Mouse (Mus musculus) heart, embryonic 13.5 days (tissue): ENCODE results near the gene Ppp6c. TPM values are rescaled to one million over a fixed set of nuclear protein-coding genes. Genes with fewer than 3 reads are reported as not detected.
A peak's percentile ranks its signal among the peaks of the same experiment; 100 is the strongest.
"Not testable (repeated sequence)": the region's sequence is repeated elsewhere in the genome, so short reads cannot be mapped to it uniquely, and the experiment has no call there.

Experiments
- ATAC-seq: fragments of 200-750 bp; cut with Nextera tagmentation; 2 replicates; pipeline ENCODE4 v1.8.0; 2017; ENCODE audit warnings: moderate TSS enrichment; ENCODE audit not compliant: insufficient number of reproducible peaks, low FRiP score, low TSS enrichment; ENCODE audit errors: extremely low read depth
- H3K27ac ChIP-seq: fragments of 300-500 bp; sonication (generic); replicated peaks from 2 replicates; pipeline ENCODE4 v1.5.1; 2015; ENCODE audit warnings: moderate library complexity, mild to moderate bottlenecking, inconsistent platforms
- H3K27me3 ChIP-seq: fragments of 300-500 bp; sonication (generic); replicated peaks from 2 replicates; pipeline ENCODE4 v1.6.1; 2015; ENCODE audit warnings: mild to moderate bottlenecking, inconsistent platforms
- H3K36me3 ChIP-seq: fragments of 300-500 bp; sonication (generic); 2 replicates; pipeline ENCODE4 v1.6.1; 2015; ENCODE audit warnings: mild to moderate bottlenecking, inconsistent platforms
- H3K4me1 ChIP-seq: fragments of 300-500 bp; sonication (generic); 2 replicates; pipeline ENCODE4 v1.6.1; 2015; ENCODE audit warnings: inconsistent platforms
- H3K4me2 ChIP-seq: fragments of 300-500 bp; sonication (generic); 2 replicates; pipeline ENCODE4 v1.6.1; 2015; ENCODE audit warnings: inconsistent platforms, mild to moderate bottlenecking, moderate library complexity
- H3K4me3 ChIP-seq: fragments of 300-500 bp; sonication (generic); 2 replicates; pipeline ENCODE4 v1.5.1; 2015; ENCODE audit warnings: moderate library complexity, mild to moderate bottlenecking, inconsistent platforms
- H3K9ac ChIP-seq: fragments of 300-500 bp; sonication (generic); 2 replicates; pipeline ENCODE4 v1.6.1; 2015; ENCODE audit warnings: inconsistent platforms, mild to moderate bottlenecking, moderate library complexity
- H3K9me3 ChIP-seq: fragments of 300-500 bp; sonication (generic); 2 replicates; pipeline ENCODE4 v1.6.1; 2016; ENCODE audit warnings: inconsistent platforms
- WGBS: fragments of 180-500 bp; shearing (Covaris S2); methylation state at CpG from one replicate; pipeline ENCODE4 v1.1.7; 2015; ENCODE audit warnings: mixed read lengths; 5-methylcytosine and 5-hydroxymethylcytosine counted together
- polyA plus RNA-seq: library from polyadenylated mRNA; unstranded; fragments of >200 nt; fragmentation: Nextera tagmentation; extraction: Ambion mirVana; gene quantifications from 2 replicates; pipeline ENCODE4 v1.2.1, GENCODE M21; 2015

Ppp6c gene
- 44.4 and 46.2 TPM in 2 replicates for polyA plus RNA-seq

DNA sequence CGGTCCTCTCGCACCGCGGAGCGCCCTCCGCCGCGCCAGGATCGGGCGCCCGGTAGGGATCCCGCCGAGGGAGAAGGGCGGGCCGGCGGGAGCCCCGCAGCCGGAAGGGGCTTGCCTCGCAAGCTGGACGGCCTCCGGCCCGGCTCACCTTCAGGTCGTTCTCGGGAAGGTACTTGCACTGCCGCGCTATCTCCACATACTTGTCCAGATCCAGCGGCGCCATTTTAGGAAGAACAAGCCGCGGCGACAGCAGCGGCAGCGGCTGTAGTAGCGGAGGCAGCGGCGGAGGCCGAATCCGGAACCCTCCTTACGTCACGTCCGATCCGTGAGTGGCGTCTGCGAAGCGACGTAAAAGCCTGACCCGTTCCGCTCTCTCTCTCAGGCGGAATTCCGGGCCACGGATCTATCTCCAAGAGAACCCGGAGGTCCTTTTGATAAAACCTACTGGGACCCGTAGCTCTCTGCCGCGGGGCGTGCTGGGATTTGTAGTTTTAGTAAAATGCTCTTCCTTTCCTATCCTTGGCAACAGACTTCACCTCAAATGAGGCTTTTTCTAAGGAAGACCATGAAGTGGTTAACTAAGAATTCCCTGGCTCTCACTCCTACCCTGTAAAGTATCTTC lies at the start of gene Ppp6c:
Gene Ppp6c, minus strand, starts transcription at position 433 of the 622 bp plus-strand sequence.
- peaks cover 26% of the 10 kb centered on the region for H3K4me1 ChIP-seq
- H3K27me3 ChIP-seq, result no peaks in the 10 kb centered on the region
- peak within 1 kb of the TSS; percentile 94 for H3K9ac ChIP-seq
- H3K4me2 ChIP-seq, result peak within 1 kb of the TSS; percentile 86
- peak; percentile 97 for ATAC-seq
- peak within 1 kb of the TSS; percentile 97 for H3K27ac ChIP-seq
- no peaks in the 10 kb centered on the region for H3K36me3 ChIP-seq
- H3K9me3 ChIP-seq, result no peaks in the 10 kb centered on the region
- peak within 1 kb of the TSS; percentile 92 for H3K4me3 ChIP-seq
- WGBS, result under 1% methylated on average over 48 of the region's 56 CpGs

DNA sequence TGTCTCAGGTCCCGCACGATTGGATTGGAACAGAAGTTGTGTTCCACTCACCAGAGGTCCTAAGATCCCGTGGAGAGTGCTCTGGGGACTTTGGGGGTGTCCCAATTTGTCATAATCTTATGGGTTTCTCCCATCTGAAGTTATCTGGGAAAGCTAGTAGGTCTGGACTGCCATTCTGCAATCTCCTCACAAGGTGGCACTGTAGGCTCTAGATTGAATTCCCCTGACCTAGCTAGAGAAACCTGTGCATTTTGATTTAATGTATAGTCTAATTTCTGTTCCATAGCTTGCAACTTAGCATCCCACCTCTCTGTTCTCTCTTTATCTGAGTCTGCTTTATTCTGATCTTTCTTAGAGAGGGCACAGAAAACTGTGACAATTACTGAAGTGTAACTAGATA lies 42.1 kb upstream of the Ppp6c start:
- no peak overlapping the region for H3K27ac ChIP-seq
- H3K4me1 ChIP-seq, result no peaks in the 10 kb centered on the region
- no peak overlapping the region for H3K4me2 ChIP-seq
- no peaks in the 10 kb centered on the region for H3K27me3 ChIP-seq
- no peak for ATAC-seq
- no peaks in the 10 kb centered on the region for H3K36me3 ChIP-seq
- no peak overlapping the region for H3K9ac ChIP-seq
- H3K9me3 ChIP-seq, result peaks cover 10% of the 10 kb centered on the region; the same call in 1 of the 2 replicates
- WGBS, result 50% methylated on average over 3 of the region's 3 CpGs
- no peak overlapping the region for H3K4me3 ChIP-seq

DNA sequence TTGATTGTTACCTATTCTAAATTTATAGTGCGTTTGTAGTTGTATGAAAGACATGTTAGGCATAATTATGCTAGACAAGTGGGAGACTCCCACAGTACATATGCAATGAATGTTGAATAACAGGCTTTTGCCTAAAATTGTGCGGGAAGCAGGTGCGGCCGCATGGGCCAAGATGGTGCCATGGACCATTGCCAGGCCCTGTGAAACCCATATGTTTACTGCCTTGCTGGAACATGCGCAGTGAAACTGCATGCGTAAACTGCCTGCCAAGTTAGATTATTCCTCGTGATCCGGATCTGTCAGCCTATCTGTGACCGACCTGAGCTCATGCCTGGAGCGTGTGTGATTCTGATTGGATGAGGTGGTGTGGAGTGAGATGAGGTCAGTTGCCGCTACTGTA lies 26.0 kb upstream of the Ppp6c start:
- H3K9ac ChIP-seq, H3K27ac ChIP-seq, ATAC-seq, H3K4me2 ChIP-seq, H3K4me1 ChIP-seq, H3K27me3 ChIP-seq, H3K9me3 ChIP-seq, H3K4me3 ChIP-seq, H3K36me3 ChIP-seq: not testable (repeated sequence)
- WGBS, result 87% methylated on average over 11 of the region's 11 CpGs

DNA sequence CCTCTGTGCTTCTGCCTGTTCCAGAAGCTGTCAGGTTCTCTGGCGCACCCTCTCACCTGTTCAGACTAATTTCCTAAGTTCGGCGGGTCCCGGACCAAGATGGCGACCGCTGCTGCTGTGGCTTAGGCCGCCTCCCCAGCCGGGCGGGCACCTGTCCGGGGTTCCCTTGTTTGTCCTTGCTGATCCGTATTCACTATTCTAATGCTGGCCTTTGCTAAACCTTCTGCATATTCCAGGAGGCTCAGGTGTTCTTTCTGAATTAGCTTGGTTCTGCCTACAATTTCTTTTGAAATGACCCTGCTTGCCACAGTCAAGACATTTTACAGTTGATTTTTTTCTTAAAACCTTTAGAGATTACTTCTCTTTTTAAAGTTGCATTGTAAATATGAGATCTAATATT lies 20.6 kb upstream of the Ppp6c start:
- H3K9me3 ChIP-seq, H3K4me1 ChIP-seq, H3K9ac ChIP-seq, H3K36me3 ChIP-seq, ATAC-seq, H3K4me2 ChIP-seq, H3K4me3 ChIP-seq, H3K27ac ChIP-seq, H3K27me3 ChIP-seq: not testable (repeated sequence)
- 69% methylated on average over 9 of the region's 11 CpGs for WGBS

DNA sequence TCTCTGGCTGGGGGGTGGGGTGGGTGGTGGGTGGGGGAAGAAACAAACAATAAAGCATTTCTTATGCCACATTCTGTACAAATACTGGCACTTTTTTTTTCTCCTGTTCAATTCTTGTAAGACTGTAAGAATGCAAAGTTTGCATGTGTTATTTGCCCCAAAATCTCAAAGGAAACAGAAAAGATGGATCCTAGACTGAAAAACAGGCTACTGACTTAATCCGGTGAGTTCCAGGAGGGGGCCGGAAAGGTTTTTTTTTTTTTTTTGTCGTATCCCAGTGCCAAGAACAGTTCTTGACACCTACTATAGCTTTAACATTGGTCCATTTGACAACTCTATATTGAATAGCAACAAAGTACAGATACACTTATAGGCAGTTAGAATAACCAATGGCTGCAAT lies 480 bp upstream of the Ppp6c start:
- Histone ChIP-seq H3K27me3 (no peaks in the 10 kb centered on the region), H3K9ac (peak overlapping the region; percentile 74), H3K4me2 (peak overlapping the region; percentile 70), H3K36me3 (no peaks in the 10 kb centered on the region), H3K4me1 (peaks cover 26% of the 10 kb centered on the region), H3K27ac (peak overlapping the region; percentile 97), H3K9me3 (no peaks in the 10 kb centered on the region), H3K4me3 (peak overlapping the region; percentile 92)
- no peak for ATAC-seq
- 27% methylated on average over 3 of the region's 3 CpGs for WGBS

DNA sequence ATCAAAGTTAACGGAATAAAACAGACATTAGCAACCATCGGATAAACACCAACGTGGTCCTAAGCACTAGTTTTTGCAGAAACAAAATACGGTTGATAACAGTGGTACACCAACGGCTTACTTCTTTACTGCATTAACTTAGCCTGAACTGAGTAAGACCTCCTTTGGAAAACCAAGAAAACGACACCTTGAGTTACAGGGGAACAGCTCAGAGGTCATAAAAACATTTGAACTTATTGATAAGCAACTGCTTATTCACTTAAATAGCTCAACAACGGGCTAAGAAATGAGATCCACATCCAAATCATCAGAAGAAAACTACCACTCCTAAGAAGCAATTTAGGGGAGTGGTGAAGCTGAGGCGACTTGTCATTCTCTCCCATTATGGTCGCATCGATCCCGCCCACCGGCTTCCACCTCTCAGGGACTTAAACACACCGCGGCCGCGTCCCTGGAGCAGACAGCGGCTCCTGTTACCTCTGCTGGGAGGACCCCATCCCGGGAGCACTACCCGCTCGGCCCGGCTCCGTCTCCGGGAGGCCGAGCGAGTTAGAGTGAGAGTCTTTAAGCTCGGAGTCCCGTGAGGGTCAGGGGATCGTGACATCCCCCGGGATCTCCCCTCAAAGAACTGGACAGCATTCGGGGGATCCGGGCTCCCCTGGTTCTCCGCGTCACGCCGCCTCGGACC lies 776 bp downstream of the Ppp6c start:
- WGBS, result 3% methylated on average over 34 of the region's 36 CpGs
- Histone ChIP-seq H3K4me3 (peak overlapping the region; percentile 92), H3K9ac (peak overlapping the region; percentile 94), H3K27ac (peak overlapping the region; percentile 97), H3K4me2 (peak overlapping the region; percentile 86), H3K4me1 (peaks cover 26% of the 10 kb centered on the region)
- not testable (repeated sequence) for H3K27me3 ChIP-seq, H3K9me3 ChIP-seq, H3K36me3 ChIP-seq
- peak; percentile 38; the same call in 1 of the 2 replicates for ATAC-seq

DNA sequence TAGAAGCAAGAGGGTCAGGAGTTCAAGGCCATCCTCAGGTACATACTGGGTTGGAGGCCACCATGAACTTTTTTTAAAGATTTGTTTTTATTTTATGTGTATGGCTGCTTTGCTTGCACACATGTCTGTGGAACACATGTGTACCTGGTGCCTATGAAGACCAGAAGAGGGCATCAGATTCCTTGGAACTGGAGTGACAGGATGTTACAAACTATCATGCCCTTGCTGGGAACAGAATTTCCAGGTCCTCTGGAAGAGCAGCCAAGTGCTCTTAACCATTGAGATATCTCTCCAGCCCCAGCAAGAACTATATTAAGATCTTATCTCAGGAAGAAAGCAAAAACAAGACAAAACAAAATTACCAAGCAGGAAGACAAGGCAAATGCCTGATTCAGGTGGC lies 1.6 kb downstream of the Ppp6c start:
- no peak overlapping the region for H3K27ac ChIP-seq
- peak overlapping the region; percentile 92 for H3K4me3 ChIP-seq
- H3K4me2 ChIP-seq, result peak overlapping the region; percentile 86
- no peaks in the 10 kb centered on the region for H3K36me3 ChIP-seq
- ATAC-seq, result no peak
- no peaks in the 10 kb centered on the region for H3K9me3 ChIP-seq
- no peaks in the 10 kb centered on the region for H3K27me3 ChIP-seq
- H3K9ac ChIP-seq, result peak overlapping the region; percentile 94
- H3K4me1 ChIP-seq, result peaks cover 26% of the 10 kb centered on the region

DNA sequence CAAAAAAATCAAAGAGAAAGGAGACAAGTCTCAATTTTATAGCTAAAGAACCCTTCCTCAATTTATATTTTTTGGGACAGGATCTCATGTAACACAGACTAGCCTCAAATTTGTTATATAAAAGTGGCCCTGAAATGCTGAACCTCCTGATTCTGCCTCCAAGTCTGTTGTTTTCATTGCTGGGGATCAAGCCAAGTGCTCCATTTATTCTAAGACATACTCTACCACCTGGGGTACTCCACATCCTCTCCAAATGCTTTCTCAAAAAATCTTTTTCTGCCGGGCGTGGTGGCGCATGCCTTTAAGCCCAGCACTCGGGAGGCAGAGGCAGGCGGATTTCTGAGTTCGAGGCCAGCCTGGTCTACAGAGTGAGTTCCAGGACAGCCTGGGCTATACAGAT lies 6.2 kb downstream of the Ppp6c start:
- 94% methylated on average over 6 of the region's 6 CpGs for WGBS

DNA sequence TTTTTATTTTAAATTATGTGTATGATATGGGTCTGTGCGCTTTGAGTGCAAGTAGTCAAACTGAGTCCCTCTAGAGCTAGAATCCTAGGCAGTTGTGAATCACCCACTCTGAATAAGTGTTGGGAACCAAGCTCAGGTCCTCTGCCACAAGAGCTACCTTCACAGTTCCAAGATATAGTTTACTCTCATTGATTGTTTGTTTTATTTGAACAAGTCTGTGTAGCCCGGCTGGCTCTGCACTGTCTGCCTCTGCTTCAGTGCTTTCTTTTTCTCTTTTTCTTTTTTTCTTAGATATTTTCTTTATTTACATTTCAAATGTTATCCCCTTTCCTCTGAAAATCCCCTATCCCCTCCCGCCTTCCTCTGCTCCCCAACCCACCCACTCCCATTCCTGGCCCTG lies 7.2 kb downstream of the Ppp6c start:
- H3K36me3 ChIP-seq, result no peaks in the 10 kb centered on the region
- no peaks in the 10 kb centered on the region for H3K27me3 ChIP-seq
- WGBS, result 92% methylated on average over 3 of the region's 3 CpGs
- peaks cover 17% of the 10 kb centered on the region for H3K4me1 ChIP-seq
- H3K4me3 ChIP-seq, result no peak overlapping the region
- H3K27ac ChIP-seq, result no peak overlapping the region
- H3K9me3 ChIP-seq, result no peaks in the 10 kb centered on the region
- no peak for ATAC-seq
- no peak overlapping the region for H3K4me2 ChIP-seq
- no peak overlapping the region for H3K9ac ChIP-seq

More for the DNA sequence above, 6.2 kb downstream of the Ppp6c start:
- Histone ChIP-seq H3K27ac (no peak overlapping the region), H3K36me3 (no peaks in the 10 kb centered on the region), H3K9ac (no peak overlapping the region), H3K4me3 (no peak overlapping the region), H3K4me2 (no peak overlapping the region), H3K9me3 (no peaks in the 10 kb centered on the region), H3K4me1 (peaks cover 23% of the 10 kb centered on the region), H3K27me3 (no peaks in the 10 kb centered on the region)
- ATAC-seq, result no peak

DNA sequence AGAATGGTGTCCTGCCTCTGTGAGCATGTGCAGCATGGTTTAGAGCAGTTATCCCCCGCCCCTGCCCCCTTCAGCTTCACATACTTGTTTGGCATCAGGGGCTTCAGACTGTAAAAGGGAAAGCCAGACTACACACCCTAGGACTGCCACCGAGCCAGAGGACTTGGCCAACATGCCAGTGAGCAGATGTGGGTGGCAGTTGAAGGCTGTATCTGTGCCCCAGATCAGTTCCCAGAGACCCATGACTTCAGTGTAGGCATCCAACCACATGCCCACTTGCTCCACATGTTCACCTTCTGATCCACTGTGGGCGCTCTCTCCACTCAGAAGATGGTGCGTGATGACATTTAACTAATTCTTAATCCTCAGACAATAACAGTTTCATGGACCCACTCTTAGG lies 9.1 kb downstream of the Ppp6c start:
- H3K4me2 ChIP-seq, result no peak overlapping the region
- WGBS, result 92% methylated on average over 4 of the region's 4 CpGs
- no peak overlapping the region for H3K4me3 ChIP-seq
- H3K27me3 ChIP-seq, result no peaks in the 10 kb centered on the region
- peaks cover 14% of the 10 kb centered on the region for H3K4me1 ChIP-seq
- H3K36me3 ChIP-seq, result no peaks in the 10 kb centered on the region
- H3K9me3 ChIP-seq, result no peaks in the 10 kb centered on the region
- no peak for ATAC-seq
- no peak overlapping the region for H3K9ac ChIP-seq
- no peak overlapping the region for H3K27ac ChIP-seq

DNA sequence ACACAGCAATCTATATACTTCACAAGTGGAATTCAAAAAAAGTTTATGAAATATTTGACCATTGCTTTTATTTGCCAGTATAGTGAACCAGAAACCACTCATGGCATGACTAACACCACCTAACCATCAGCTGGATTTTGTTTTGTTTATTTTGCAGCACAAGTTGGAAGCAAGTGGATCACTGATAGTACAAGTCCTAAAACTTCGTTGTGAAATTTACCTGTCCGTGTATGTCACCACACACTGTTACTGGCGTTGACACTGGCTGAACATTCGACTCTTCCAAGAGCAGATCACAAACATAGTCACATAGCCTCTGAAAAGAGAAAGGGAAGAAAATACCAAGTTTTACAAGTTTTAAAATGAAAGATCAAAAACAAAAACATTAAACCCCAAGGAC lies 15.5 kb downstream of the Ppp6c start:
- WGBS, result 87% methylated on average over 4 of the region's 4 CpGs
- Histone ChIP-seq H3K4me3 (no peak overlapping the region), H3K36me3 (peaks cover 18% of the 10 kb centered on the region), H3K27me3 (no peaks in the 10 kb centered on the region), H3K27ac (no peak overlapping the region), H3K9ac (no peak overlapping the region), H3K4me1 (peaks cover 14% of the 10 kb centered on the region), H3K4me2 (no peak overlapping the region), H3K9me3 (no peaks in the 10 kb centered on the region)
- no peak for ATAC-seq

DNA sequence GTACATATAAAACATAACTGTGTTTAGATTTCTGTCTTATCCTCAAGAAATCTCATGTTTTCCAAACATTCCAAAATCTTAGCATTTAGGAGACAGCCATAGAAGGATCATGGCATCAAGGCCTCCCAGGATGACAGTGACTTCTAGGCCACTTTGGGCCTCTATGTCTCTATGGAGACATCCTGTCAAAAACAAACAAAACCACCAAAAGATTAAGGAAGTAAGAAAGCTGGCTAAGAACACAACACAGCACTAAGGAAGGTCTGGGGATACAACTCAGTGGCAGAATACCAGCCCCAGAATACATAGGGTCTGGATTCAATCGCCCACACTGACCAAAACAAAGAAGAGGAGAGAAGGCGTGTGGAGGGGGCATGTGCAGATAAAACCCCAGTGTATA lies 22.9 kb downstream of the Ppp6c start:
- no peaks in the 10 kb centered on the region for H3K9me3 ChIP-seq
- H3K4me1 ChIP-seq, result 0 out of 2 replicates have a peak, but pooled peaks cover 6% of the 10 kb centered on the region
- peaks cover 52% of the 10 kb centered on the region for H3K36me3 ChIP-seq
- H3K4me2 ChIP-seq, result no peak overlapping the region
- ATAC-seq, result no peak
- H3K27ac ChIP-seq, result no peak overlapping the region
- WGBS, result 83% methylated on average over 2 of the region's 2 CpGs
- no peak overlapping the region for H3K9ac ChIP-seq
- H3K27me3 ChIP-seq, result no peaks in the 10 kb centered on the region
- no peak overlapping the region for H3K4me3 ChIP-seq
